Mouse (Mus musculus) CD4-positive, CD25-positive, alpha-beta regulatory T cell, adult 4 months (primary cell): Measurements from ENCODE around the gene Gm21992. TPM values are rescaled to one million over a fixed set of nuclear protein-coding genes. Genes with fewer than 3 reads are reported as not detected.

Experiments used
- ATAC-seq: one replicate; pipeline ENCODE4 v1.8.0; 2017
- polyA plus RNA-seq, 2 experiments: library from polyadenylated mRNA; unstranded; fragments of 100-300 nt; shearing (Covaris generic); gene quantifications; one replicate each; pipeline ENCODE4 v1.2.1; 2017

Gene Gm21992
- polyA plus RNA-seq, 2 experiments from 2014 or later, result 29.3 to 43.9 TPM

DNA sequence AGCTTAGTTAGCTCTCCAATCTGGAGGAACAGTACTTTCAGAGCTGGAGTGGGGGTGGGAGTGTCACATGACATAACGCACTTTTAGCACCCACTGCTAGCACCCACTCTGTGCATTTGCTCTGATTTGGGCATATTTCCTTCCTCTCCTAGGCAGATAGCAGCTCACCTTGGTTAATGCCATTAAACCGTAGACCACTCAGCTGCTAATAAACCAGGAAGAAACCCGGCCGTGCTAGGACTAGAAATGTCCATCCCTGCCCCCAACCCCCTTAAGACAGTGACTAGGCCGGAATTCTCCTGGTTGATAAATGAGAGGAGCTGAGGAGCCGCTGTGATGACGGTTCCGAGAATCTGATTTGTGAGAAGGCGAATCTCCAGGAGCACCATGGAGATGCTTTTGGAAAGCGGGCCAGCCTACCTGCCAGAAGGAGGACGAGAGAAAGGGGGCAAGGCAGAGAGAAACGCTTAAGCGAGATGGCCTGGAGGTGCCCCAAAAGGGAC is 100.3 kb downstream of the Gm21992 start, which contains the start of gene Sptbn2:
Gene Sptbn2, plus strand, starts transcription at position 70 of the 503 bp plus-strand sequence.
- no peak for ATAC-seq

DNA sequence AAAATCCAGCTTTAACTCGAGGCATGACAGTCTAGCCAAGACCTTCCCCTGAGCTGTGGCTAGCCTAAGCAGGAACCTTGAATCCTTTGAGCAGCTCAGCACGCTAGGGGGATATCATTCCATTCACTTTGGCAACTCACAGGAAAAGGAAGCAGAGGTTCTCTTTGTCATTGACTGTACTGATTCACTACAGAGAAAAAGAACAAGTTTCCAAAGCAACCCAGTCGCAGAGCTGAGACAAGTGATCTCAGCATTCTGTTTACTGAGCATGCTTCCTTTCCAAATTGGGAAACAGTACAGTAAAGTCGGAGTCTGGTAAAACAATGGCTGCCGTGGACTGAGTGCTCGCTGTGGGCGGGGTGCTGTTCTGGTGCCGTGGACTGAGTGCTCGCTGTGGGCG is 102.6 kb downstream of the Gm21992 start:
- ATAC-seq, result no peak

DNA sequence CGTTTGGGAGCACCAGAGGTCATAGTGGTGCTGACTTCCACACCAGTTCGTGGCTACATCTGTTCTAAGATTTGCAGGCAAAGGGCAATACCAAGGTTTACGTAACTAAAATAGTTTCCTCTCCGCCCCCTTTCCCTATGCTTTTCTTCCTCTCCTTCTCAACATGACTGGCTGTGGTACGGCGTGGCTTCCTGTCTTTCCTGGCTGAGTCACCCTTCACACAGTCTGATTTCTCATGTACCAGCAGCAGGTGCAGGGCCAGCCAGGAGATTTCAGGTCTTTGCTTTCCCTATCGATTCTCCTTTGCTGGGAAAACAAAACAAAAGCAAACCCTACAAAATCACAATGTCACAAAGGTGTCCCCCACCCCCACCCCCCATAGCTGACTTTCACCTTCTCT is 110.2 kb downstream of the Gm21992 start:
- no peak for ATAC-seq

DNA sequence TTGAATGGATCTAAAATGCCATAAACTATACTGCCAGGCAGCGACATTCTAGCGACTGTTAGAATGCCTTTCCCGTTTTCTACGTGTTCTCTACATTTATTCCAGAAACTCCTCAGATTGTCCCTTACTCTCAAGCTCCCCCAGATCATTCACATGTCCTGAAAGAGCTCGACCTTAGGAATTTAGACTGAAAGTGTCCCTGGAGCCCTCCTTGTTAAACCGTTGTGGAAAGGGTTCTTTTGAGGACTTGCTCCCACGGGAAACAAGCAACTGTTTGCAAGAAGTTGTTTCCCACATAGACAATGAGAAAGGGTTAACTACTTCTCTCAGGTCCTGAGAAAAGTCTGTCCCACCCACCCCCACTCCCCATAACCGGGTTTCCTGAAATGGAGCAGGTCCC is 110.8 kb downstream of the Gm21992 start:
- ATAC-seq, result no peak

DNA sequence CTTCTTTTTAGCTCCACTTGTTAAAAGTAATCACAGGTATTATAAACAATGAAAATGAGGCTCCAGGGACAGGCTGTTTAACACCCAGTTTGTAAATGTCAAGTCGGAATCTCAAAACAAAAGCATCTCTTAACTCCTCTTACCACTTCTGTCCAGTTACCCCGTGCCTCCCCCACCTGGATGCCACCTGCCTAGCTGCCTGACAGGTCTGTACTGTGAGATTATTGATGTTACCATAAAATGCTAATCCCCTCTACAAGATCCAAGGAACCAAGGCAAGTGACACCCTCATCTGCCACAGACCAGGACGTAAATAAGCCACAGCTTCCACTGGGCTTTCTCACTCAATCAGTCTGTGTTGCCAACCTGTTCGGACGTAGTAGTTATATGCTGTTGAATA is 111.6 kb downstream of the Gm21992 start:
- no peak for ATAC-seq

DNA sequence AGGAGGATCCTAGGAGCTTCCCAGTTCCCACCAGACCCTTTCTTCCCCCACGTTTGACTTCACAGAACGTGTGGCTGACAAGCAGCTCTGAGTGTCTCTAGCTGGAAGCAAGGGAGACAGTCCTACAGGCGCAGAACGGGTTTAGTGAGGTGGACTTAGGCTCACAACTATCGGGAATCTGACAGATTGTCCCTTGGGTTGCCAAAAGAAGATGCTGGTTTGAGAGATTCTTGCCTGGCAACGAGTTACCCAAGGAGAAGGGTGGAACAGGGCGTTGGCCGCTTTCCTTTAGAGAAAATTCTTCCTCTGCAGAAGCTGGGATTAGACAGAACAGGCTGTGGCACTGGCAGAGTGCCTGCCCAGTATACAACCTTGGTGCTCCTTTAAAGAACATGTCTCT is 112.6 kb downstream of the Gm21992 start:
- no peak for ATAC-seq

DNA sequence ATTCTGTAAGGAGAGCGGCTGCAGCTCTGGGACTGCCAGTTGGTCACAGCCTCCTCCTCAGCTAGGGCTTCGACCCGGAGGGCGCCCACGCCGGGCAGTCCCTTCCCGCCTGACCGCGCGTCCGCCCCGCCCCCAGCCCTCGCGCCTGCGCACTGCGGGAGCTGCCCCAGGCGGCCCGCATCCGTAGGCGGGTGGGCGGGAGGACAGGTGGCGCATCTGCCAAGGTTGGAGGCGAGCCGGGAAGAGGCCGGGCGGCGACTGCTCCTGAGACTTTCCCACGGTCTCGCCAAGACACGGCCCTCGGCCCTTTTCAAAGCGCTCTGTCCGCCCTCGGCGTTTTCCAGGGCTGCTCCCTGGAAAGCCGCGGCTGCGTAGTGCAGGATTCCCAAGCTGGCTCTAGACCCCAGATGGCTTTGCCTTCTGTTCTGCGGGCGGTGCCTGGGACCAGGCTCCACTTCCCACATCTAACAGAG is 113.2 kb downstream of the Gm21992 start, which contains the start of gene Gm960:
Gene Gm960, minus strand, starts transcription at position 464 of the 473 bp plus-strand sequence.
- ATAC-seq, result no peak

DNA sequence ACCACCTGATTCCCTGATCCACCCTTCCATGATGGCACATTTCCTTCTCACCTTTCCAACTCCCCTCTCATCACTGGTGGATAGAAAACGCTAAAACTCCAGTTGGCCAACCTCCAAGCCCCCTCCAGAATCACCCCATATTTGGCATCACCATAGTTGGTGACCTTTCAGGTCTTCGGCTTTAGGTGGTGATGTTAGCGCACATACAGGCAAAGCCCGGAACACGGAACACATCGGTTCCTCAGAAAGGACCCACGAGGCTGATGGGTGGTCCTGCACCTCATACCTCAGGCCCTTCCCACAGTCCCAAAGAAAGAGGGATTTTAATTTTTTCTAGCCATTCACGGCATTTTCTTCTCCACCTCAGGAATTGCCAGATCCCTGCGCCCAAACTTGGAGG is 113.7 kb downstream of the Gm21992 start:
- no peak for ATAC-seq

DNA sequence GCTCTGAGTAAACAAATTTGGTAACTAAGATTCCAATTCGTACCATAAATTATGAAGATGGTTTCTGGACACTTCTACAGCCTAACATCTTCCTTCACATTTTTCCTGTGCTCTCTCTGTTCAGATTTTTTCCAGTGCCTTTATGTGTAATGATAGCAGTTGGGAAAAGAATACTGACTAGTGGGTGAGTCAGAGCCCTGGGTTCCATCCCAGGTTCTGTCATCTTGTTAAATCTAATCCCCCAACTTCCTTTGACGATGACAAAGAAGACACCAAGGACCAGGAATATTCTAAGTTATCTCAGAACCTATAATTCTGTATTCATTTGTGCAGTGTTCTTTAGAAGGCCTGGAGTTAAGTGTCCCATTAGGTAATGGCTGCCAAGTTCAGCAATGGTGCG is 114.3 kb downstream of the Gm21992 start:
- no peak for ATAC-seq

DNA sequence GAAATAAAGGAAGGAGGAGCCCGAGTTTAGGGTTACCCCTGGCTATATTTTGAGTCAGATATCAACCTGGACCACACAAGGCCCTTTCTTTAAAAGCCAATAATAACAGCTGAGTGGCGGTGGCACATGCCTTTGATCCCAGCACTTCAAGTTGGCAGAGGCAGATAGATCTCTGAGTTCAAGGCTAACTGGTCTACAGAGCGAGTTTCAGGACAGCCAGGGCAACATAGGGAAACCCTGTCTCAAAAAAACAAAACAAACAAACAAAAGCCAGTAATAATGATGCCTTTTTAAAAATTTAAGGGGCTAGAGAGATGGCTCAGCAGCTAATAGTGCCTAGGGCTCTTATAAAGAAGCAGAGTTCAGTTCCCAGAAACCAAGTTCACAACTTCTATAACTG is 117.1 kb downstream of the Gm21992 start:
- ATAC-seq, result no peak

Other genes with a start within 250 kb of the Gm21992 start
- gene Lrfn4, start 195.9 kb downstream of the Gm21992 start, polyA plus RNA-seq, result not detected
- 10 to 100 TPM; 45.3 to 50.7 TPM for gene Rce1, start 186.0 kb downstream of the Gm21992 start, polyA plus RNA-seq
- gene Gm960, start 112.9 kb downstream of the Gm21992 start, polyA plus RNA-seq, result not detected
- gene Sptbn2, start 100.4 kb downstream of the Gm21992 start, polyA plus RNA-seq, result under 1 TPM; 0.13 to 0.18 TPM
- gene Rbm4b, start 55.1 kb downstream of the Gm21992 start, polyA plus RNA-seq, result 100 to 1,000 TPM; 105 to 151 TPM
- gene Rbm4, start 17.7 kb downstream of the Gm21992 start, polyA plus RNA-seq, result 10 to 100 TPM; 27.9 to 49.0 TPM
- 10 to 100 TPM; 22.1 to 53.5 TPM for gene Rbm14, start within 50 bp of the Gm21992 start, polyA plus RNA-seq
- gene Ccs, start 27.7 kb upstream of the Gm21992 start, polyA plus RNA-seq, result 100 to 1,000 TPM; 137 to 175 TPM
- gene Ccdc87, start 27.8 kb upstream of the Gm21992 start, polyA plus RNA-seq, result not detected
- gene Ctsf, start 43.5 kb upstream of the Gm21992 start, polyA plus RNA-seq, result 1 to 10 TPM; 2.0 to 4.8 TPM
- not detected for gene Actn3, start 66.3 kb upstream of the Gm21992 start, polyA plus RNA-seq
- gene Zdhhc24, start 67.1 kb upstream of the Gm21992 start, polyA plus RNA-seq, result 1 to 10 TPM; 3.7 to 6.2 TPM
- gene Bbs1, start 95.0 kb upstream of the Gm21992 start, polyA plus RNA-seq, result 1 to 10 TPM in 1 of 2 experiments, under 1 TPM in 1; 0.38 to 1.7 TPM
- 10 to 100 TPM; 39.4 to 67.8 TPM for gene Dpp3, start 116.7 kb upstream of the Gm21992 start, polyA plus RNA-seq
- gene Peli3, start 131.5 kb upstream of the Gm21992 start, polyA plus RNA-seq, result under 1 TPM in 1 of 2 experiments, not detected in 1; 0.33 TPM
- 10 to 100 TPM; 75.6 to 83.6 TPM for gene Mrpl11, start 150.5 kb upstream of the Gm21992 start, polyA plus RNA-seq
- 1 to 10 TPM in 1 of 2 experiments, under 1 TPM in 1; 0.90 to 2.1 TPM for gene Npas4, start 178.7 kb upstream of the Gm21992 start, polyA plus RNA-seq
- 1 to 10 TPM; 2.4 to 2.5 TPM for gene Slc29a2, start 212.2 kb upstream of the Gm21992 start, polyA plus RNA-seq
- 10 to 100 TPM; 11.9 to 20.5 TPM for gene B4gat1, start 227.2 kb upstream of the Gm21992 start, polyA plus RNA-seq
- gene AC124502.3, start 227.3 kb upstream of the Gm21992 start, polyA plus RNA-seq, result under 1 TPM; 0.35 to 0.80 TPM
- 100 to 1,000 TPM in 1 of 2 experiments, 10 to 100 TPM in 1; 85.7 to 136 TPM for gene Brms1, start 229.7 kb upstream of the Gm21992 start, polyA plus RNA-seq
- gene Rin1, start 238.9 kb upstream of the Gm21992 start, polyA plus RNA-seq, result under 1 TPM; 0.14 to 0.17 TPM